Comparison of ENCODE assay signal across 16 mouse cellular contexts in genomic region chr4:49348677-49349076, GRCm38 (mm10). TPM values are rescaled to one million over a fixed set of nuclear protein-coding genes. Genes with fewer than 3 reads are reported as not detected.
"Had no signal": no experiment of that assay in that cellular context is flagged by ENCODE, and none has a peak within 500 bp of the region (broad histone marks: within the 10 kb centered on the region; RNA-seq: fewer than 3 reads in every experiment).

No protein-coding gene starts in this region.

- H3K4me1 ChIP-seq: limb, embryonic 12.5 days; liver, embryonic 13.5 days; midbrain, embryonic 15.5 days had no signal

- H3K9me3 ChIP-seq: limb, embryonic 12.5 days; liver, embryonic 13.5 days; midbrain, embryonic 15.5 days had no signal

- ATAC-seq: liver, postnatal 0 days; midbrain, embryonic 15.5 days had no signal

- H3K36me3 ChIP-seq: limb, embryonic 12.5 days; liver, embryonic 13.5 days; midbrain, embryonic 15.5 days had no signal

- H3K27ac ChIP-seq: kidney, postnatal 0 days; limb, embryonic 12.5 days; liver, embryonic 13.5 days; midbrain, embryonic 15.5 days had no signal

- DNase-seq: kidney, adult 9 months; kidney, postnatal 36 days; layer of hippocampus, adult 9-11 months; layer of hippocampus, postnatal 36 days; liver; liver, embryonic 13.5 days; liver, postnatal 0 days; lung, postnatal 36 days; thymus, adult 18-20 months; thymus, postnatal 14 days had no signal

- H3K4me3 ChIP-seq: limb, embryonic 12.5 days; liver, embryonic 13.5 days; midbrain, embryonic 15.5 days had no signal

- H3K4me2 ChIP-seq: limb, embryonic 12.5 days; liver, embryonic 13.5 days; midbrain, embryonic 15.5 days had no signal

- H3K9ac ChIP-seq: limb, embryonic 12.5 days; liver, embryonic 13.5 days; liver, postnatal 0 days; midbrain, embryonic 15.5 days had no signal

- H3K27me3 ChIP-seq: limb, embryonic 12.5 days; liver, embryonic 13.5 days; midbrain, embryonic 15.5 days had no signal

RNA-seq across cellular contexts. Expression of gene Acnat2, which starts 59.3 kb away (rescaled TPM):
- polyA plus RNA-seq: limb, embryonic 12.5 days; lung, embryonic 16.5 days; midbrain, embryonic 15.5 days; neural tube, embryonic 14.5 days; stomach, embryonic 14.5 days had no signal
